Mouse (Mus musculus) mature B cell (primary cell): Measurements from ENCODE around the gene Klhl29.

Source experiments
- in situ Hi-C: fragments of 300-500 bp; cut with MboI; formaldehyde crosslinking; loops from 2 replicates; pipeline ENCODE4 v1.14.3; 2019

The Klhl29 gene

GRCm38 (mm10) chr12:5219913-5220575 lies 155.4 kb downstream of the Klhl29 start:
- in situ Hi-C loops, result no loop called here

GRCm38 (mm10) chr12:5215836-5216747 lies 159.4 kb downstream of the Klhl29 start:
- in situ Hi-C loops, result no loop called here

GRCm38 (mm10) chr12:5214266-5214665 lies 161.2 kb downstream of the Klhl29 start:
- in situ Hi-C loops, result no loop called here

GRCm38 (mm10) chr12:5213339-5214104 lies 162.0 kb downstream of the Klhl29 start:
- in situ Hi-C loops, result no loop called here

GRCm38 (mm10) chr12:5211884-5212283 lies 163.6 kb downstream of the Klhl29 start:
- in situ Hi-C loops, result no loop called here

- in situ Hi-C loops, result no loop called here
Observed at GRCm38 (mm10) chr12:5210786-5211185, 164.7 kb downstream of the Klhl29 start.

GRCm38 (mm10) chr12:5207941-5208905 lies 167.3 kb downstream of the Klhl29 start:
- in situ Hi-C loops, result no loop called here

GRCm38 (mm10) chr12:5207172-5207571 lies 168.3 kb downstream of the Klhl29 start:
- in situ Hi-C loops, result no loop called here

- in situ Hi-C loops, result no loop called here
Observed at GRCm38 (mm10) chr12:5204071-5204840, 171.2 kb downstream of the Klhl29 start.

- in situ Hi-C loops, result no loop called here
Observed at GRCm38 (mm10) chr12:5203385-5203784, 172.1 kb downstream of the Klhl29 start.

- in situ Hi-C loops, result no loop called here
Observed at GRCm38 (mm10) chr12:5198254-5198653, 177.2 kb downstream of the Klhl29 start.

GRCm38 (mm10) chr12:5194176-5194575 lies 181.3 kb downstream of the Klhl29 start:
- in situ Hi-C loops, result no loop called here

GRCm38 (mm10) chr12:5192380-5192718 lies 183.1 kb downstream of the Klhl29 start:
- in situ Hi-C loops, result no loop called here

GRCm38 (mm10) chr12:5191628-5192379 lies 183.7 kb downstream of the Klhl29 start:
- in situ Hi-C loops, result no loop called here

- in situ Hi-C loops, result no loop called here
Observed at GRCm38 (mm10) chr12:5191206-5191605, 184.3 kb downstream of the Klhl29 start.

- in situ Hi-C loops, result no loop called here
Observed at GRCm38 (mm10) chr12:5189446-5190150, 185.9 kb downstream of the Klhl29 start.

- in situ Hi-C loops, result no loop called here
Observed at GRCm38 (mm10) chr12:5188899-5189298, 186.6 kb downstream of the Klhl29 start.

- in situ Hi-C loops, result no loop called here
Observed at GRCm38 (mm10) chr12:5187773-5188333, 187.6 kb downstream of the Klhl29 start.

- in situ Hi-C loops, result no loop called here
Observed at GRCm38 (mm10) chr12:5186645-5187044, 188.8 kb downstream of the Klhl29 start.
